Mouse (Mus musculus) small intestine, adult 2 months (tissue): ENCODE measurements around the gene Pnkp. TPM values are rescaled to one million over a fixed set of nuclear protein-coding genes. Genes with fewer than 3 reads are reported as not detected.

ENCODE experiments used
- H3K27ac ChIP-seq: fragments of 200-500 bp; 2 replicates; pipeline ENCODE4 v1.5.1; 2012; ENCODE audit warnings: low read depth, low read length, control low read depth, inconsistent platforms; ENCODE audit not compliant: insufficient read depth
- H3K27me3 ChIP-seq: fragments of 200-500 bp; 2 replicates; pipeline ENCODE4 v1.6.1; 2012; ENCODE audit warnings: mild to moderate bottlenecking, moderate library complexity, low read length, inconsistent platforms; ENCODE audit not compliant: control insufficient read depth, insufficient read depth
- H3K36me3 ChIP-seq: fragments of 200-500 bp; 2 replicates; pipeline ENCODE4 v1.6.1; 2012; ENCODE audit warnings: mild to moderate bottlenecking, low read length, control low read depth, inconsistent platforms; ENCODE audit not compliant: control insufficient read depth, insufficient read depth
- H3K4me1 ChIP-seq: fragments of 200-500 bp; 2 replicates; pipeline ENCODE4 v1.6.1; 2012; ENCODE audit warnings: low read length, inconsistent platforms, mixed read lengths; ENCODE audit not compliant: control insufficient read depth, insufficient read depth, insufficient read length
- H3K4me3 ChIP-seq: fragments of 200-500 bp; 2 replicates; pipeline ENCODE4 v1.5.1; 2012; ENCODE audit warnings: low read depth, mild to moderate bottlenecking, control low read depth, inconsistent platforms, low read length, moderate library complexity
- CTCF ChIP-seq: fragments of 200-500 bp; IDR thresholded peaks from 2 replicates; pipeline ENCODE4 v1.5.1; 2012; ENCODE audit warnings: low read depth, mild to moderate bottlenecking, control low read depth, inconsistent platforms, low read length, moderate library complexity, mixed read lengths; ENCODE audit not compliant: insufficient replicate concordance, insufficient read length; ENCODE audit errors: extremely low read depth
- POLR2A ChIP-seq: fragments of 200-500 bp; IDR thresholded peaks from 2 replicates; pipeline ENCODE4 v1.6.1; 2012; ENCODE audit warnings: low read depth, mild to moderate bottlenecking, control low read depth, inconsistent platforms, low read length, moderate library complexity
- WGBS: fragments of 180-500 bp; shearing (Covaris S2); methylation state at CpG from one replicate; pipeline ENCODE4 v1.1.7; 2018; 5-methylcytosine and 5-hydroxymethylcytosine counted together
- polyA plus RNA-seq: library from polyadenylated mRNA; depleted of rRNA; stranded (reverse); fragments of >200 nt; gene quantifications from 2 replicates; pipeline ENCODE4 v1.2.3, GENCODE M21; 2012

Pnkp gene
- polyA plus RNA-seq, 1 experiment = 84.2 TPM

- no peaks in the 10 kb centered on the region for H3K27me3 ChIP-seq
- H3K4me3 ChIP-seq = no peak overlapping the region
- TF ChIP-seq POLR2A = no peak
- TF ChIP-seq CTCF = no peak
- H3K27ac ChIP-seq = no peak overlapping the region
- peaks cover 30% of the 10 kb centered on the region for H3K36me3 ChIP-seq
- H3K4me1 ChIP-seq = peaks cover 16% of the 10 kb centered on the region
- WGBS = 26% methylated on average over 15 of the region's 15 CpGs
Observed at GRCm38 (mm10) chr7:44866276-44867009, 9.5 kb downstream of the Pnkp start.

- no peak overlapping the region for H3K27ac ChIP-seq
- H3K4me1 ChIP-seq = peaks cover 16% of the 10 kb centered on the region
- 74% methylated on average over 19 of the region's 19 CpGs for WGBS
- no peaks in the 10 kb centered on the region for H3K27me3 ChIP-seq
- H3K36me3 ChIP-seq = peaks cover 27% of the 10 kb centered on the region
- H3K4me3 ChIP-seq = no peak overlapping the region
- TF ChIP-seq POLR2A (no peak), CTCF (no peak)
Observed at GRCm38 (mm10) chr7:44867010-44867702, 10.2 kb downstream of the Pnkp start.

- Histone ChIP-seq H3K27me3 (no peaks in the 10 kb centered on the region), H3K27ac (no peak overlapping the region), H3K4me1 (peaks cover 16% of the 10 kb centered on the region), H3K4me3 (no peak overlapping the region), H3K36me3 (peaks cover 20% of the 10 kb centered on the region)
- TF ChIP-seq CTCF = no peak
- TF ChIP-seq POLR2A = no peak
- WGBS = 60% methylated on average over 9 of the region's 9 CpGs
Observed at GRCm38 (mm10) chr7:44867802-44868201, 10.9 kb downstream of the Pnkp start.

GRCm38 (mm10) chr7:44868465-44868864 lies 11.5 kb downstream of the Pnkp start:
- Histone ChIP-seq H3K27ac (0 out of 2 replicates have a peak overlapping the region, but pooled peaks have one; percentile 14), H3K4me3 (peak overlapping the region; percentile 75), H3K27me3 (no peaks in the 10 kb centered on the region), H3K4me1 (peaks cover 16% of the 10 kb centered on the region), H3K36me3 (peaks cover 14% of the 10 kb centered on the region)
- TF ChIP-seq POLR2A = no peak
- TF ChIP-seq CTCF = no peak
- WGBS = 9% methylated on average over 16 of the region's 16 CpGs

- under 1% methylated on average over 102 of the region's 108 CpGs for WGBS
- peak overlapping the region; percentile 68 for H3K27ac ChIP-seq
- H3K4me3 ChIP-seq = peak overlapping the region; percentile 75
- H3K36me3 ChIP-seq = peaks cover 7% of the 10 kb centered on the region
- no peaks in the 10 kb centered on the region for H3K27me3 ChIP-seq
- peaks cover 16% of the 10 kb centered on the region for H3K4me1 ChIP-seq
- TF ChIP-seq CTCF (no peak), POLR2A (no peak)
Observed at GRCm38 (mm10) chr7:44868919-44869696, 12.2 kb downstream of the Pnkp start.

GRCm38 (mm10) chr7:44869697-44870528 lies 13.0 kb downstream of the Pnkp start, which contains the start of gene Ptov1:
Gene Ptov1 (minus strand): TSS chr7:44869788.
- no peaks in the 10 kb centered on the region for H3K27me3 ChIP-seq
- peaks cover 16% of the 10 kb centered on the region for H3K4me1 ChIP-seq
- WGBS = 2% methylated on average over 29 of the region's 29 CpGs
- H3K27ac ChIP-seq = peak within 1 kb of the TSS; percentile 82
- H3K36me3 ChIP-seq = no peaks in the 10 kb centered on the region
- TF ChIP-seq POLR2A (peak; percentile 49), CTCF (no peak)
- peak within 1 kb of the TSS; percentile 75 for H3K4me3 ChIP-seq
